Mouse (Mus musculus): Measurements from ENCODE around the gene Elf1.
A peak's percentile ranks its signal among the peaks of the same experiment; 100 is the strongest.
"Not testable (repeated sequence)": the region's sequence is repeated elsewhere in the genome, so short reads cannot be mapped to it uniquely, and the experiment has no call there.

Elf1 gene

GRCm38 (mm10) chr14:79480624-79481338, at the start of gene Elf1:
TSS of gene Elf1 (plus strand) at chr14:79481194.
- DNase-seq (ENCODE audit: low spot score in 2 of 2): peak; percentile 91

- DNase-seq (ENCODE audit: low spot score in 2 of 2): no peak
Measured at GRCm38 (mm10) chr14:79434068-79434467, 46.9 kb upstream of the Elf1 start.

- no peak for DNase-seq (ENCODE audit: low spot score in 2 of 2)
Measured at GRCm38 (mm10) chr14:79440655-79441054, 40.3 kb upstream of the Elf1 start.

DNA sequence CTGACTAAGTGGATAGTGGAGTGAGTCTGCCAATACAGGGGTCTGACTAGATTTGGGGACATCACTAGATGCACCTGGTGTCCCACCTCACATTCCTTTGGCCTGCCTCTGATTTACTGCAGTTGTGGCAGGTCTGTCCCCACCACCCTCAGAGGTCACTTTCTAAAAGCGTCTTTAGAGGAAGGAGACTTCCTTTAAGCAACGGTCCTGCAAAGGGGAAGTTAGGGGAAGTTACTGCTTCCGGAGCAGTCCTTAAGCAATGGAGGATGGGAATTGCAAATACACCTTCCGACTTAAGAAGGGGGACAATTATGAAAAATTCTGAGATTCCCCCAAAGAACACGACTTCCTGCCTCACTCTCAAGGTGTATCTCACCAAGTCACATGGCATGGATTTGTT, 39.6 kb upstream of the Elf1 start:
- DNase-seq (ENCODE audit: low spot score in 2 of 2): no peak

- no peak for DNase-seq (ENCODE audit: low spot score in 2 of 2)
Measured at GRCm38 (mm10) chr14:79444601-79445000, 36.4 kb upstream of the Elf1 start.

GRCm38 (mm10) chr14:79445055-79445620, 35.9 kb upstream of the Elf1 start:
- DNase-seq (ENCODE audit: low spot score in 2 of 2): peak in 1 of 2 experiments; percentile 16

- peak; percentile 57 to 74 for DNase-seq (ENCODE audit: low spot score in 2 of 2)
Measured at GRCm38 (mm10) chr14:79451681-79452590, 29.1 kb upstream of the Elf1 start, which contains the start of gene Kbtbd6. TSS of gene Kbtbd6 (plus strand) at chr14:79451835.

DNA sequence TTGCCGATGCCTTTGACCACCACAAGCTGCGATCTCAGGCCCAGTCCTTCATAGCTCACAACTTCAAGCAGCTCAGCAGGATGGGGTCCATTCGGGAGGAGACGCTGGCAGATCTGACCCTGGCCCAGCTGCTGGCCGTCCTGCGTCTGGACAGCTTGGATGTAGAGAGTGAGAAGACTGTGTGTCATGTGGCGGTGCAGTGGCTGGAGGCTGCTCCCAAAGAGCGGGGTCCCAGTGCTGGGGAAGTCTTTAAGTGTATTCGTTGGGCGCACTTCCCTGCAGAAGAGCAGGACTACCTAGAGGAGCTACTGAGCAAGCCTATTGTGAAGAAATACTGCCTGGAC, 28.4 kb upstream of the Elf1 start:
- not testable (repeated sequence) for DNase-seq (ENCODE audit: low spot score in 2 of 2)

GRCm38 (mm10) chr14:79460401-79460800, 20.6 kb upstream of the Elf1 start:
- DNase-seq (ENCODE audit: low spot score in 2 of 2): no peak

DNA sequence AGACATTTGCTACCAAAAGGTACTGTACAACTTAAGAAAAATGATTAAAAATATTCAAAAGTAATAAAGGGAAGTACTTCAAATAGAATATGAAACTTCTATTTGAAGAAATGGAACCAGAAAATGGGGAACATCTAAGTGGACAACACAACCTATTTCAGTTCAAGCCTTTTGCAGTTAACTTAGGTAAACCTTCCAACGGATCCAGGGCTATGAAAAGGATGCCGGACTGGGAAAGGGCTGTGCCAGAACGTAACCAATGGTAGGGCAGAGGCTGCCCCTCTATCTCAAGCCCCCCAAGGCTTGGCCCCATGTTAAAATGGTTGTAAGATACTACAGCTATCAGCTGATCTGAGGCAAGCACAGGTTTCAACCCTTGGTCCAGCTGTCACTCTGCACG, 20.0 kb upstream of the Elf1 start:
- DNase-seq (ENCODE audit: low spot score in 2 of 2): no peak

- DNase-seq (ENCODE audit: low spot score in 2 of 2): no peak
Measured at GRCm38 (mm10) chr14:79465623-79466022, 15.4 kb upstream of the Elf1 start.

DNA sequence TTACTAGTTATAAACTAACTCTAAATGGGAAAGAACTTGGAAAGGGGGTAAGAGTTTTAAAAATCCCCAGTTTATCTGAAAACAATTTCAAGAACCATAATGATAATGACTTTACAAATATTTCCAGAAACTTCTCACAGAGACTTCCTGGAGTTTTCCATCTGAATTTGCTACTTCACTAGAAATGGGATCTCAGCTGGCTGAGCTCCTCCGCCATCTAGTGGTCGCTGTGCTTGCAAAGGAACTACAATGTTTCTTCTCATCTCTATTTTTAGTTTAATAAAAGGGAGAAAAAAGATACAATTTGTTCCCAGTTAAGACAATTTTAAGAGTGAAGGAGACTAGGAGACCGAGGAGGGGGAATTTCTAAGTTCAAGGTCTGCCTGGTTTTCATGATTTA, 13.4 kb upstream of the Elf1 start:
- peak; percentile 36 to 60 for DNase-seq (ENCODE audit: low spot score in 2 of 2)

- no peak for DNase-seq (ENCODE audit: low spot score in 2 of 2)
Measured at GRCm38 (mm10) chr14:79473384-79473783, 7.6 kb upstream of the Elf1 start.

GRCm38 (mm10) chr14:79481339-79482151, 551 bp downstream of the Elf1 start, which contains the start of gene Wbp4:
TSS of gene Wbp4 (minus strand) at chr14:79481520.
- peak; percentile 92 for DNase-seq (ENCODE audit: low spot score in 2 of 2)

DNA sequence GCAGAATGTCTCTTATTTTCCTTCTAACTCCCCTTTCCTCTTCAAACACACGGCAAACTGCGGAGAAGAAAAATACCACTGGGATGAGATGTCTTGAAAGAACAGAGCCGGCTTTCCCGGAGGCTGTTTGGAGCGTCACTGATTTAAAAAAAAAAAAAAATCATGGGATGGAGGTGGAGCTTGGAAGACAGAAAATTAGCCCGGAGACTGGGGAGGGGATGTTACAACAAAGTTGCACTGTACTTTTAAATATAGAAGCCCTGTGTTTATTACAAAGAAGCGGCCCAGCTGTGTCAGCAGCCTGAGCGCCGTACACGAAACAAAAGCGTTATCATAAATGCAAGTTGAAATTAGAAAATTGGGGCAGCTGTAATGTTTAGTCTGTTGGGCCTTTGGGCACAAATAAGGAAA, 1.3 kb downstream of the Elf1 start:
- DNase-seq (ENCODE audit: low spot score in 2 of 2): peak; percentile 17 to 18

- DNase-seq (ENCODE audit: low spot score in 2 of 2): no peak
Measured at GRCm38 (mm10) chr14:79482747-79483355, 1.9 kb downstream of the Elf1 start.

GRCm38 (mm10) chr14:79483611-79484120, 2.7 kb downstream of the Elf1 start:
- DNase-seq (ENCODE audit: low spot score in 2 of 2): no peak

- no peak for DNase-seq (ENCODE audit: low spot score in 2 of 2)
Measured at GRCm38 (mm10) chr14:79486617-79486992, 5.6 kb downstream of the Elf1 start.

DNA sequence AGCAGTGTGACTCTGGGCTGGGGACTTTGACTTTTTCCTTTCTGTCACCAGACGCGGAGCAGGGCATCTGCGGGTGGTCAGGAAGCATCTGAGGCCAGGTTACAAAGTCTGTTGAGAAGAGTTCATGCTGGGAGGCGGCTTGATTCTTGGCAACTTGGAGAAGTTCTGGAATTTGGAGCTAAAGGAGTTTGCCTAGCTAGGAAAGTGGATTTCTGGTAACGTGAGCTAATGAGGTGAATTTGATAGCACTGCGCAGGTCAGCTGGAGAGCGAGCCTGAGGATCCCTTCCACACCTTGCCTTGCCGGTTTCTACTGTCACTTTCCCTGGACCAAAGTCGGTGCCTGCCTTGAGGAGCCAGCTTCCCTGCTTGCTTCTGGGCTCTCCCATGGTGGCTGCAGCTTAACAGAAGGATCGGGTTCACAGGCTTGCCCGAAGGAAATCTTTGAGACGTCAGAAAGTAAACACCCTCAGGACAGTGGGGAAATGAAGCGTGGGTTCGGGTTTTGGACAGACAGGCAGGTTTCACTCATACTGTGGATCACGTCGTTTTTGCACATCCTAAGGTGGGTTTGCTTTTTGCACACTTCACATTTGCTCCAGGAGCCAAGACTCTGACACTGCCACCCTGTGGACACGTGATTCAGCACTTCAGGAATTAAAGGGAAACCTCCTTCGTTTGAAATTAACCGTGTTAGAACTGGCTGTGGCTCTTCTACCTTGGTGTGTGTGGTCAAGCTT, 6.2 kb downstream of the Elf1 start:
- DNase-seq (ENCODE audit: low spot score in 2 of 2): peak in 1 of 2 experiments; percentile 41

GRCm38 (mm10) chr14:79488531-79488930, 7.5 kb downstream of the Elf1 start:
- no peak for DNase-seq (ENCODE audit: low spot score in 2 of 2)

Data from right cerebral cortex, postnatal 36 days (tissue).